Mouse (Mus musculus) erythroblast, embryonic 14.5 days (primary cell): ENCODE measurements around the gene Vax2.

Experiments used
- GATA1 ChIP-seq: IDR thresholded peaks from 2 replicates; pipeline ENCODE4 v1.6.1; 2012; ENCODE audit warnings: low read length, inconsistent platforms, mixed read lengths
- TAL1 ChIP-seq: IDR thresholded peaks from 3 replicates; pipeline ENCODE4 v1.6.1; 2012; ENCODE audit warnings: low read length, inconsistent platforms, mixed read lengths

DNA sequence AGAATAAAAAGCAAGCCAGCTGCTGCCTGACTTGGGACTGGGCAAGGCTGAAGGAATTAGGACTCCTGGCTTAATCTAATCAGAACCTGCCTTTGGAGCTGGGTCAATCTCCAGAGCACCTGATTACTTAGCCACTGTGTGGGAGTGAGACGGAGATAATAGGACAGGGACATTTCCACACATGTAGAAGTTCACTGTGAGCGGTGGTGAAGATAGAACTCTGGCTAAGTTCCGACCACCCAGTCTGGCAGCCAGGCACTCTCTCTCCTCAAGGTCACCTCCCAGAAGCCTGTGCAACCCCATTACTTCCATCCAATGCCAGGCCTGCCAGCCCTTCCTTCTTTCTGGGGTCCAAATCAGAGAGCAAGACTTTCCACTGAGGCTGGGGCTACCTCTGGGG, 55.9 kb downstream of the Vax2 start:
- TF ChIP-seq GATA1 (no peak), TAL1 (no peak)
